Mouse (Mus musculus): ENCODE measurements around the gene Otog.

- TF ChIP-seq CTCF (IDR thresholded peaks at IDR 0.05; ENCODE audit: low read depth) (no peak), EP300 (IDR thresholded peaks at IDR 0.05; ENCODE audit: low read depth) (no peak)
Measured at GRCm38 (mm10) chr7:46200021-46200420, 40.8 kb upstream of the Otog start.

Data from liver, postnatal 0 days (tissue).